Mouse (Mus musculus) heart, embryonic 15.5 days (tissue): ENCODE results near the gene Ttc13. TPM values are rescaled to one million over a fixed set of nuclear protein-coding genes. Genes with fewer than 3 reads are reported as not detected.

Experiments used
- ATAC-seq: fragments of 200-750 bp; cut with Nextera tagmentation; replicated peaks from 2 replicates; pipeline ENCODE4 v1.8.0; 2017; ENCODE audit warnings: low read depth, moderate TSS enrichment; ENCODE audit not compliant: insufficient number of reproducible peaks, insufficient read depth, low FRiP score
- H3K27ac ChIP-seq: fragments of 300-500 bp; sonication (generic); 2 replicates; pipeline ENCODE4 v1.5.1; 2015; ENCODE audit warnings: mild to moderate bottlenecking, inconsistent platforms
- H3K27me3 ChIP-seq: fragments of 300-500 bp; sonication (generic); 2 replicates; pipeline ENCODE4 v1.6.1; 2015; ENCODE audit warnings: inconsistent platforms
- H3K36me3 ChIP-seq: fragments of 300-500 bp; sonication (generic); 2 replicates; pipeline ENCODE4 v1.6.1; 2015; ENCODE audit warnings: mild to moderate bottlenecking, inconsistent platforms
- H3K4me1 ChIP-seq: fragments of 300-500 bp; sonication (generic); replicated peaks from 2 replicates; pipeline ENCODE4 v1.6.1; 2015; ENCODE audit warnings: inconsistent platforms
- H3K4me2 ChIP-seq: fragments of 300-500 bp; sonication (generic); 2 replicates; pipeline ENCODE4 v1.6.1; 2015; ENCODE audit warnings: inconsistent platforms, mild to moderate bottlenecking, moderate library complexity
- H3K4me3 ChIP-seq: fragments of 300-500 bp; sonication (generic); 2 replicates; pipeline ENCODE4 v1.5.1; 2015; ENCODE audit warnings: mild to moderate bottlenecking, inconsistent platforms
- H3K9ac ChIP-seq: fragments of 300-500 bp; sonication (generic); 2 replicates; pipeline ENCODE4 v1.6.1; 2015; ENCODE audit warnings: mild to moderate bottlenecking, inconsistent platforms
- H3K9me3 ChIP-seq: fragments of 300-500 bp; sonication (generic); replicated peaks from 2 replicates; pipeline ENCODE4 v1.6.1; 2016; ENCODE audit warnings: inconsistent platforms
- WGBS: fragments of 180-500 bp; shearing (Covaris S2); methylation state at CpG from one replicate; pipeline ENCODE4 v1.1.7; 2015; ENCODE audit warnings: mixed read lengths; 5-methylcytosine and 5-hydroxymethylcytosine counted together
- polyA plus RNA-seq: library from polyadenylated mRNA; unstranded; fragments of >200 nt; fragmentation: Nextera tagmentation; extraction: Ambion mirVana; gene quantifications from 2 replicates; pipeline ENCODE4 v1.2.1, GENCODE M21; 2015

The Ttc13 gene
- polyA plus RNA-seq, 1 experiment from 2014 or later, result 24.3 TPM

DNA sequence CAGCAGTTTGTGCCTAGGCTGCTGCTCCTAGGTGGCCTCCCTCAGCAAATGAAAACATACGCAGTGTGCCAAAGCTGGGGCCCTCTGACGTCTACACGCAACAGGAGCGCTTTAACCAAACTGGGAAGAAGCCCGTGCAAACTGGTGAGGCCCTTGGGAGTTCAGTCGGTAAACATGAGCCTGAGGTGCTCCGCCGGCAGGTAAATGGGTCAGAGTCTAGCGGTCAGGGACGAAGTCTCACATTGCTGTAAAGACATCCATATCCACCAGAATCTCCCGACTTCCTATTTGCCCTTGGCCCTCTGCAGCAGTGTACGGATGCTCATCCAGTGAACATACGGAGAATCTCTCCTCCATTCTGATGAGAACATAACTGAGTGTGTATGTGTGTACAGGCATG, 24.9 kb upstream of the Ttc13 start:
- peaks cover 12% of the 10 kb centered on the region for H3K4me1 ChIP-seq
- WGBS, result 74% methylated on average over 13 of the region's 13 CpGs
- no peak overlapping the region for H3K9ac ChIP-seq
- H3K4me2 ChIP-seq, result no peak overlapping the region
- peaks cover 25% of the 10 kb centered on the region for H3K27me3 ChIP-seq
- no peaks in the 10 kb centered on the region for H3K9me3 ChIP-seq
- ATAC-seq, result no peak
- no peak overlapping the region for H3K4me3 ChIP-seq
- no peaks in the 10 kb centered on the region for H3K36me3 ChIP-seq
- H3K27ac ChIP-seq, result no peak overlapping the region

DNA sequence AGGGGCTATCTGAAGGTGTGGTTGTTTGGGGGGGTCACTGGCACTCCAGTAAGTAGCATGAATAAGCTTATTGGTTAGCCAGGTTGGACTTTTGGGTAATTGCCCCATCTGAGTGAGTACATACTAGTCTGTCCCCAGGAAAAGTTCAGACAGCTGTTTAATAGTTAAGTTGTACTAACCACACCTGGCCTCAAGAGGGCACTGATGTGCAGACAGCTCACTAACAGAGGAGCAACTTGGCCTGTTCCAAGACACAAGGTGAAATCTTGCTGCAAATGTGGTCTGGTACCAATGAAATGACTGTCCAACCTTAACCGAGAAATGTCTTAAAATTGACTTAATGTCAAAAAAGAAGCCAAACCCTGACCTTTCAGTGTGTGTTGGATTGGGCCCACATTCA, 17.5 kb upstream of the Ttc13 start:
- no peaks in the 10 kb centered on the region for H3K4me1 ChIP-seq
- H3K27me3 ChIP-seq, result no peaks in the 10 kb centered on the region
- ATAC-seq, result no peak
- H3K9me3 ChIP-seq, result no peaks in the 10 kb centered on the region
- no peak overlapping the region for H3K4me2 ChIP-seq
- no peak overlapping the region for H3K4me3 ChIP-seq
- 66% methylated on average over 1 of the region's 1 CpGs for WGBS
- no peak overlapping the region for H3K27ac ChIP-seq
- no peak overlapping the region for H3K9ac ChIP-seq
- H3K36me3 ChIP-seq, result peaks cover 6% of the 10 kb centered on the region

DNA sequence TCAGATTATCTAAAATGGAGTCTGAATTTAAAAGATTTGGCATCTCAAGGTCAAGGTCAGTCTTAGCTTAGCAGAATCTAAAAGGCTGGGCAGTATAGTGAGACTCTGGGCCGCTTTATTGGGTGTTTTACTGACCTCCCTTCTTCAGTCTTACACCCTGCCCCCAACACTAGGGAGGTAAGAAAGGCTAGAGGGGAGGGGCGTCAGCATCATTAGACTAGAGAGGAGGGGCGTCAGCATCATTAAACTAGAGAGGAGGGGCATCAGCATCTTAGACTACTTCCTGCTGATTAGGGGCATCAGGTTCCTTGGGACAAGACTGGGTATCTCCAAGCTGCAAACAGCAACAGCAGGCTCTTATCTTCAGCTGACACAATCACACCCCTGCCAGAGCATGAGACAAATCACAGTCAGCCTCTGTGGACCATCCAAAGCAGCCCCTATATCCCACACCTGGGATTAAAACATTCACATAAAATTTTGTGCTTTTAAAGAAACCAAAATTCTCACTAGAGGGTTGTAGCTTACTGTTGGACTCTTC, 13.7 kb upstream of the Ttc13 start:
- Histone ChIP-seq H3K9ac (no peak overlapping the region), H3K4me3 (no peak overlapping the region), H3K27me3 (no peaks in the 10 kb centered on the region), H3K4me2 (no peak overlapping the region), H3K27ac (no peak overlapping the region), H3K9me3 (no peaks in the 10 kb centered on the region), H3K36me3 (peaks cover 44% of the 10 kb centered on the region), H3K4me1 (no peaks in the 10 kb centered on the region)
- ATAC-seq, result no peak
- WGBS, result 67% methylated on average over 3 of the region's 3 CpGs

DNA sequence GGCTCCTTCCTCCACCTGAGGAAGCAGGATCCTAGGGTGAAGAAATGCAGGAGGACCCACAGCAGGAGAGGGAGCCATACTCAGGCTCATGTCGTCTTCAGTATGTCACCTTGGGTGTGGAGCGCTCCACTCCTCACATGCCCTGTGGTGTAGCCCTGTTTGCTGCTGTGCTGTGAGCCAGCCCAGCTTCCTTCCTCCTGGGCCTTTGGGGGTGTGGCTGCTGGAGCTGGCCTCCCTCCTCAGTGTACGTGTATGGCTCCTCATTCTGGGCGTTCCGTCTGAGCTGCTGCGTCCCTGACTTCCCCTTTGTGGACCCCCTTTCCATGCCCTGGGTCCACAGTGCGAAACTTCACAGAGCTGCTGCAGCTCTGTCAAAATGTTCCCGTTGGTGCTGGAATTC, 11.0 kb upstream of the Ttc13 start:
- Histone ChIP-seq H3K9me3 (no peaks in the 10 kb centered on the region), H3K27ac (no peak overlapping the region), H3K4me3 (no peak overlapping the region), H3K36me3 (peaks cover 67% of the 10 kb centered on the region), H3K4me1 (no peaks in the 10 kb centered on the region), H3K9ac (no peak overlapping the region), H3K27me3 (no peaks in the 10 kb centered on the region), H3K4me2 (no peak overlapping the region)
- no peak for ATAC-seq
- 75% methylated on average over 8 of the region's 8 CpGs for WGBS

DNA sequence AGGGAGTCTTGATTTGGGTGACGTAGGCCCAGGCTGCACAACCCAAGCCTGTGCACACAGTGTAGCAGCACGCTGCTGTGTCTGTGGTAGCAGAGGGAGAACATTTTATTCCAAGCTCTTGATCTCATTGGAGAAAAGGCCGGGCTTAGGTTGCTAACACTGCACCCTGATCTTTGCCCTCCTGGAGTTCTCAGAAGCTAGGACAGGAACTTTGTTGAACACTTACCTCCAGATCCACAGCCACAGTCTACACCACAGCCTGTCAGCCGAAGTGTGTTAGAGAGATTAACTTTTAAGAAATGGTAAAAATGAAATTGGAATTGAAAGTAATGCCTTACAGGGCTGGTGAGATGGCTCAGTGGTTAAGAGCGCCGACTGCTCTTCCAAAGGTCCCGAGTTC, 2.5 kb upstream of the Ttc13 start:
- H3K9me3 ChIP-seq, result no peaks in the 10 kb centered on the region
- no peak overlapping the region for H3K4me2 ChIP-seq
- no peak overlapping the region for H3K4me3 ChIP-seq
- no peak overlapping the region for H3K27ac ChIP-seq
- 96% methylated on average over 7 of the region's 7 CpGs for WGBS
- H3K36me3 ChIP-seq, result peaks cover 28% of the 10 kb centered on the region
- H3K27me3 ChIP-seq, result no peaks in the 10 kb centered on the region
- no peak for ATAC-seq
- H3K4me1 ChIP-seq, result peaks cover 21% of the 10 kb centered on the region
- no peak overlapping the region for H3K9ac ChIP-seq

DNA sequence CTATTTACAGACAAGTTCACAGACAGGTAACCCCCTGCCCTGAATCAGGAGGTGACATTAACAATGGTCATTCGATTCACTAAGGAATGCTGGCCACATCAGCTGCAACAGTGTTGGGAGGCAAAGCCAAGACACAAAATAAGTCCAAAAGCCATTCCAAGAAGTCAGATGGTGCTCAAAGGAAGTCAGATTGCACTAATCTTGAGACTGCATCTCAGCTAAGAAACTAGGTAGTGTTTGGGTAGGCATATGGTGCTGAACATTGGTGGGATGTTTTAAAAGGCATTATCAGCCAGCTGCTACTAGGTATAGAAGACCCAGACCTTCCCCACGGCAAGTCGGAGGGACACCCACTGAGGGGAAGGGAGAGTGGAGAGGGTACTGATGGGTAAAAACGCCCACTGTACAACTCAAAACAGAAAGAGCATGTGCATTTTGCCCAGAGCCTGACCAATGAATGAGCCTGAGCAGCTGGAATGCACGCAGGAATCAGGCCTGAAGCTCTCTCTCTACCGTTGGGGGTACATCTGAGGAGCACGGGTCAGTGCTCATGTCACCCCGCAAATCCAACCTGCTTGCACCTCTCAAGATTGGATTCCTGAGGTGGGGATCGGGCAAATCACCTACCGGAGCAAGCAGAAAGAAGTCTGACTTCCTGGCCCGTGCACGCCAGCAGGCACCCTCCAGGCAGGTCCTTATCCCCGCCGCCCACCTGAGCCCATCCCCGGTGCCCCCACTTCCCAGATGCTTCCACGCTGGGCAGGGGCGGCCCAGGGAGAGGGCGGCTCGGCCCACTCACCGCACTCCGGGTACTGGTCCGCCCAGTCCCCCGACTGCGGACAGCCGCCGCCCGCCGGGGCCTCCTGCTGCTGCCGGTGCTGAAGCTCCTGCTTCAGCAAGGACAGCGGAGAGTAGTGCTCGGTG, 583 bp downstream of the Ttc13 start:
- peak overlapping the region; percentile 60 for H3K27ac ChIP-seq
- peak overlapping the region; percentile 92 for H3K4me2 ChIP-seq
- H3K4me3 ChIP-seq, result peak overlapping the region; percentile 99
- peaks cover 4% of the 10 kb centered on the region for H3K36me3 ChIP-seq
- no peaks in the 10 kb centered on the region for H3K27me3 ChIP-seq
- H3K9me3 ChIP-seq, result no peaks in the 10 kb centered on the region
- 2% methylated on average over 31 of the region's 31 CpGs for WGBS
- peak; percentile 21; the same call in 1 of the 2 replicates for ATAC-seq
- peaks cover 21% of the 10 kb centered on the region for H3K4me1 ChIP-seq
- H3K9ac ChIP-seq, result peak overlapping the region; percentile 93

DNA sequence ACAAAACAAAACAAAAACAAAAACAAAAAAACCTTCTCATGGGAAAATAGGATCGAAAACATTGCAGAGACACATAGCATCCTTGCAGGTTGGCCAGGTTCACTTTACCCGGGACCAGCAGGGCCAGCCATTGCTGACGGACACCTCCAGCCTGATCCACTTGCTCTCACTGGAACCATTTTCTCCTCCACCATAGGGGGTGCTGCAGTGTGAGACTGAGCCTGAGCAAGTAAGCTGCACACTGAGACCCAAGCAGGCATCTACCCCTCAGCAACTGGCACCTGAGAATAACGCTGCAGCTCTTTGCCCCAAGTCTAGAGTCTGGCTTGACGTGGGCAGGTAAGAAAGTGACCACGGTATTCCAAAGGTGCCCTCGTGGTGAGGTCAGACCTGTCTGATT, 1.6 kb downstream of the Ttc13 start:
- Histone ChIP-seq H3K4me1 (peaks cover 21% of the 10 kb centered on the region), H3K9me3 (no peaks in the 10 kb centered on the region), H3K27ac (no peak overlapping the region), H3K27me3 (no peaks in the 10 kb centered on the region), H3K36me3 (no peaks in the 10 kb centered on the region), H3K9ac (no peak overlapping the region), H3K4me3 (no peak overlapping the region), H3K4me2 (no peak overlapping the region)
- no peak for ATAC-seq
- 83% methylated on average over 7 of the region's 7 CpGs for WGBS

DNA sequence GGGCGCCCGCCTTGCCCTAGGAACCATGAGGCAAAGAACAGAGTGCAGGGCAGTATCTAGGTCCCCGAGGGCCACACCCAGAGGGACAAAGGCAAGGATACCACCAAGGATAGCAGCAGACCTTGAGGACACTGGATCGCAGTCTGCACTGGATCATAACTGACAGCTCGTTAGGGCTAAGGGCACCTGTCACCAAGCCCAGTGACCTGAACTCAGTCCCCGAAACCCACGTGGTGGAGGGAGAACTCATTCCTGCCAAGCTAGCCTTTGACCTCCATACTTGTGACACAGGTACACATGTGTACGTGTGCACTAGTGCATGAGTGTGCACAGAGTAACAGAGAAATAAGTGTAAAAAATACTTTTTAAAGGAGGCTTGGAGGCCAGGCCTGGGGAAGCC, 6.0 kb downstream of the Ttc13 start:
- WGBS, result 85% methylated on average over 8 of the region's 8 CpGs
- Histone ChIP-seq H3K4me3 (no peak overlapping the region), H3K4me1 (peaks cover 4% of the 10 kb centered on the region), H3K9ac (no peak overlapping the region), H3K4me2 (no peak overlapping the region), H3K27ac (no peak overlapping the region), H3K9me3 (no peaks in the 10 kb centered on the region), H3K27me3 (no peaks in the 10 kb centered on the region), H3K36me3 (peaks cover 25% of the 10 kb centered on the region)
- ATAC-seq, result no peak

DNA sequence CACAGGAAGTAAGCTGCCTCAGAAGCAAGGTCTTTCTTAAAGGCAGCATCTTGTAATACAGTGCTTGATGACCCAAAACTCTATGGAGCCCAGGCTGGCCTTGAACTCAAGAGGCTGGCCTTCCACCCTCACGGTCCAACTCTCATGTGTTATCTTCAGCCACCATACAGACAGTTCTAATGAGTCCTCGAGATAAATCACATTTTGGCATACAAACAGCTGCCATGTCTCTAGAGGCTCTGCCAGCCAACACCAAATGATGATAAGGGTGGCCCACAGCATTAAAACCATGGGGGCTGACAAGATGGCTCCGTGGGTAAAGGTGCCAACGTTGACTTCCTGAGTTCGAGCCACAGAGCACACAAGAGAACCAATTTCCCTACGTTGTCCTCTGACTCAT, 8.6 kb downstream of the Ttc13 start:
- H3K9me3 ChIP-seq, result no peaks in the 10 kb centered on the region
- WGBS, result 86% methylated on average over 6 of the region's 6 CpGs
- no peak for ATAC-seq
- no peaks in the 10 kb centered on the region for H3K27me3 ChIP-seq
- H3K36me3 ChIP-seq, result peaks cover 36% of the 10 kb centered on the region
- no peaks in the 10 kb centered on the region for H3K4me1 ChIP-seq
- no peak overlapping the region for H3K9ac ChIP-seq
- no peak overlapping the region for H3K4me2 ChIP-seq
- H3K27ac ChIP-seq, result no peak overlapping the region
- H3K4me3 ChIP-seq, result no peak overlapping the region

DNA sequence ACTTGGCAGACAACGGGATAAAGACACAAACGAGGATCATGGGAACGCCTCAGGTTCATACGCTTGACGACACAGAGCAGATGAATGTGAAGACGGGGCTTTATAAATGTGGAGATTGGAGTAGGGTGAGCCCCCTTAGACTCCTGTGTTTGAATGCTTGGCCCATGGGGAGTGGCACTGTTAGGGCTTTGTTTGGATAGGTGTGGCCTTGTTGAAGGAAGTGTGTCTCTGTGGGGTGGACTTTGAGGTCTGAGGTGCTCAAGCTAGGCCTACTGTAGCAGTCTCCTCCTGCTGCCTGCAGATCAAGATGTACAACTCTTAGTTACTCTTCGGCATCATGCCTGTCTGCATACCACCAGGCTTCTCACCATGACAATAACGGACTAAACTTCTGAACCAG, 16.0 kb downstream of the Ttc13 start:
- 94% methylated on average over 8 of the region's 8 CpGs for WGBS
- no peak overlapping the region for H3K4me3 ChIP-seq
- H3K27ac ChIP-seq, result no peak overlapping the region
- H3K27me3 ChIP-seq, result no peaks in the 10 kb centered on the region
- H3K4me1 ChIP-seq, result 0 out of 2 replicates have a peak, but pooled peaks cover 2% of the 10 kb centered on the region
- H3K4me2 ChIP-seq, result no peak overlapping the region
- H3K9me3 ChIP-seq, result no peaks in the 10 kb centered on the region
- peaks cover 28% of the 10 kb centered on the region for H3K36me3 ChIP-seq
- no peak overlapping the region for H3K9ac ChIP-seq
- ATAC-seq, result no peak

DNA sequence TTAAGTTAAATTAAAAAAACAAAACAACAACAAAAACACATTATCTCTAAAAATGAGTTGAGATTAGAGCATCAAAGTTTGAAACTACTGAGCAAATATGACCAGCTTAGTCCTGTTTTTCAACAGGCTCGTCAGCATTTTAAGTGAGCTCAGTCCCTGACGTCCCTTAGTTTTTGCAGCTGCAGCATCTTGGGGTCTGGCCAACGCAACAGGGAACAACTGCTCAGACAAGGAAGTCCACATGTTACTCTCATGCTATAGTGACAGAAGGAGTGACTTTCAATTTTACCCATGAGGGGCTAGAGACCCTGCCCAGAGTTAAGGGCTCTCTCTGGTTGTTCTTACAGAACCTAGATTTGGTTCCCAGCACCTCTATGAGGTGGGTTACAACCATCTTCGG, 17.4 kb downstream of the Ttc13 start:
- ATAC-seq, result no peak
- Histone ChIP-seq H3K4me1 (0 out of 2 replicates have a peak, but pooled peaks cover 2% of the 10 kb centered on the region), H3K9ac (no peak overlapping the region), H3K36me3 (peaks cover 23% of the 10 kb centered on the region), H3K27me3 (no peaks in the 10 kb centered on the region), H3K4me3 (no peak overlapping the region), H3K27ac (no peak overlapping the region), H3K4me2 (no peak overlapping the region), H3K9me3 (no peaks in the 10 kb centered on the region)
- 79% methylated on average over 4 of the region's 4 CpGs for WGBS

DNA sequence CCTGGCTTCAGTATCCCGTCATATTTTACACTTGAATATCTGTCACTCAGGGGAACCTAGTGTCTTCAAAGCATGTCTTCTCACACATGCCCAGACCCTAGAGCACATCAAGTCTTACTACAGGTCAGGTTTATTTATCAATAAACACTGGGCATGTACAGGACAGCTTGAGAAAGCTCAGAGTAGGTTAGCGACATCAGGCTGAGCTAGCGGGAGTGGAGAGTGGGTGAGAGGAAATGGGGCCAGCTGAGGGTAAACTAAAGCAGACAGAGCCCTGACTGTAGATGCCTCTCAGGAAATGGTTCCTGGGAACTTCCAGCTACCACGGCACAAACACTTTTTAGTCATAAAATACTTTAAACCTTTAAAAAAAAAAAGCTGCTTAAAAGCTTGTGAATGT, 18.3 kb downstream of the Ttc13 start:
- Histone ChIP-seq H3K27me3 (no peaks in the 10 kb centered on the region), H3K4me1 (0 out of 2 replicates have a peak, but pooled peaks cover 2% of the 10 kb centered on the region), H3K36me3 (peaks cover 17% of the 10 kb centered on the region), H3K9me3 (no peaks in the 10 kb centered on the region), H3K9ac (no peak overlapping the region), H3K4me3 (no peak overlapping the region), H3K4me2 (no peak overlapping the region), H3K27ac (no peak overlapping the region)
- ATAC-seq, result no peak
- WGBS, result 54% methylated on average over 4 of the region's 4 CpGs
